ENCODE assay signal across 23 mouse cellular contexts in the genomic region with DNA sequence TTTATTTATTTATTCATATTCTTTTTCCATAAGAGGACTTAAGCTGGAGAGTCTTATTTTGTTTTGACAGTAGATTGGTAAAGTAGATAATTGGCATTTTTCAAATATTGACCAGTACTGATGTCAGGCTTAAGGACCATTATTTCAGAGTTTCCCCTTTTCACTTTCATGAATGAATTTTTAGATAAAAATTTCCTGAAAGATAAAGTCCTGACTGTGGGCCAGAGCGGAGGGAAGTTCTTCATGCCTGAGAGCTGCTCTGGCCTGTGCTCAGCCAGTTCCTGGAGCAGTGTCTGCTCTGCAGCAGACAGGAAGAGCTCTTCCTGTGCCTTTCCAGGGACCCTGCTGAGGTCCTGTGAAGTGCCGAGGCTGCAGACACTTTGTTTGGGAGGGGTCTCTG. TPM values are rescaled to one million over a fixed set of nuclear protein-coding genes. Genes with fewer than 3 reads are reported as not detected.
A peak's percentile ranks its signal among the peaks of the same experiment; 100 is the strongest.
DNase-seq lines count a peak whose midpoint lies in the region; ATAC-seq and TF ChIP-seq lines count a peak whose summit lies in the region.
"Had no signal": no experiment of that assay in that cellular context is flagged by ENCODE, and none has a peak within 500 bp of the region (broad histone marks: within the 10 kb centered on the region; RNA-seq: fewer than 3 reads in every experiment).

No protein-coding gene starts in this region.

- TF ChIP-seq EP300 in heart, adult 2 months (IDR thresholded peaks at IDR 0.05; ENCODE audit: insufficient read depth, low read depth, low read length): no peak

- H3K27ac ChIP-seq in heart, embryonic 12.5 days (ENCODE audit: poor library complexity, severe bottlenecking): no peak overlapping the region
- H3K27ac ChIP-seq in heart, adult 2 months: no peak overlapping the region
- no peak overlapping the region for H3K27ac ChIP-seq in heart, embryonic 14.5 days (replicated peaks in 1 of 2; ENCODE audit: control insufficient read depth in 1 of 2, insufficient read depth in 1 of 2, low read depth in 2 of 2, low read length in 2 of 2)
- H3K27ac ChIP-seq: embryonic facial prominence, embryonic 13.5 days; embryonic facial prominence, embryonic 15.5 days; forebrain, embryonic 10.5 days; forebrain, embryonic 12.5 days had no signal

- TF ChIP-seq POLR2A in heart, adult 2 months (IDR thresholded peaks at IDR 0.05; ENCODE audit: insufficient read depth, low read depth, low read length): no peak

- no peak for DNase-seq in heart, adult 2 months
- no peak for DNase-seq in heart, postnatal 4 days
- DNase-seq in cerebellum, postnatal 4 days (ENCODE audit: low spot score in 2 of 2): no peak
- DNase-seq: adrenal gland, adult 8-10 months; adrenal gland, postnatal 14 days; adrenal gland, postnatal 36 days; cerebellum, adult 11-12 months; cerebellum, adult 2 months; cerebellum, adult 9-10 months; cerebellum, postnatal 10 days; cerebellum, postnatal 25 days; embryo, embryonic 11 days had no signal

- no peaks in the 10 kb centered on the region for H3K79me2 ChIP-seq in heart, adult 2 months (replicated peaks; ENCODE audit: control insufficient read depth, insufficient read depth, low read length)

- no peak overlapping the region for H3K9ac ChIP-seq in heart, embryonic 12.5 days
- H3K9ac ChIP-seq in heart, adult 2 months (ENCODE audit: low read depth, low read length): no peak overlapping the region
- no peak overlapping the region for H3K9ac ChIP-seq in heart, embryonic 14.5 days (ENCODE audit: low read length)
- H3K9ac ChIP-seq: embryonic facial prominence, embryonic 13.5 days; embryonic facial prominence, embryonic 15.5 days; forebrain, embryonic 12.5 days had no signal

- H3K27me3 ChIP-seq in heart, embryonic 12.5 days (replicated peaks): no peaks in the 10 kb centered on the region
- no peaks in the 10 kb centered on the region for H3K27me3 ChIP-seq in heart, adult 2 months (ENCODE audit: control insufficient read depth, insufficient read depth, low read length)
- no peaks in the 10 kb centered on the region for H3K27me3 ChIP-seq in heart, embryonic 14.5 days (ENCODE audit: control insufficient read depth, insufficient read depth, low read length)
- H3K27me3 ChIP-seq: embryonic facial prominence, embryonic 13.5 days; embryonic facial prominence, embryonic 15.5 days; forebrain, embryonic 12.5 days; Patski had no signal

- H3K9me3 ChIP-seq in heart, embryonic 12.5 days (replicated peaks): no peaks in the 10 kb centered on the region
- H3K9me3 ChIP-seq in heart, embryonic 14.5 days (ENCODE audit: control insufficient read depth, low read length): no peaks in the 10 kb centered on the region
- H3K9me3 ChIP-seq: embryonic facial prominence, embryonic 13.5 days; embryonic facial prominence, embryonic 15.5 days; forebrain, embryonic 10.5 days; forebrain, embryonic 12.5 days had no signal

- H3K4me3 ChIP-seq in heart, embryonic 12.5 days: no peak overlapping the region
- H3K4me3 ChIP-seq in heart, adult 2 months: no peak overlapping the region
- no peak overlapping the region for H3K4me3 ChIP-seq in heart, embryonic 14.5 days (ENCODE audit: control insufficient read depth in 1 of 2, insufficient read depth in 1 of 2, low read depth in 1 of 2, low read length in 2 of 2)
- H3K4me3 ChIP-seq: embryonic facial prominence, embryonic 13.5 days; embryonic facial prominence, embryonic 15.5 days; erythroblast, embryonic 14.5 days; forebrain, embryonic 10.5 days; forebrain, embryonic 12.5 days had no signal

- intact Hi-C loops in heart, adult 2 months (cut with DNase I): no loop called here

- ATAC-seq in heart, embryonic 12.5 days (ENCODE audit: insufficient number of reproducible peaks, low FRiP score): peak; percentile 23; the same call in 1 of the 2 replicates
- ATAC-seq in heart, embryonic 14.5 days (ENCODE audit: insufficient number of reproducible peaks, insufficient read depth, low FRiP score, low read depth): peak; percentile 58; the same call in 1 of the 2 replicates
- ATAC-seq: activated CD4-positive, CD25-positive, alpha-beta regulatory T cell, adult 4 months; forebrain, embryonic 14.5 days; forebrain, embryonic 16.5 days; Patski had no signal

- H3K36me3 ChIP-seq in heart, embryonic 12.5 days: peaks cover 52% of the 10 kb centered on the region
- no peaks in the 10 kb centered on the region for H3K36me3 ChIP-seq in heart, adult 2 months (ENCODE audit: control insufficient read depth, insufficient read depth, low read length)
- H3K36me3 ChIP-seq in heart, embryonic 14.5 days (ENCODE audit: control insufficient read depth, insufficient read depth, low read length): peaks cover 52% of the 10 kb centered on the region

- no peak for TF ChIP-seq CTCF in heart, adult 2 months (IDR thresholded peaks at IDR 0.05)

- no peak overlapping the region for H3K4me2 ChIP-seq in heart, embryonic 12.5 days
- no peak overlapping the region for H3K4me2 ChIP-seq in heart, embryonic 14.5 days (ENCODE audit: low read length)
- H3K4me2 ChIP-seq: embryonic facial prominence, embryonic 13.5 days; embryonic facial prominence, embryonic 15.5 days; forebrain, embryonic 12.5 days had no signal

- 56% methylated on average over 2 of the region's 2 CpGs for WGBS in heart, embryonic 12.5 days
- WGBS in heart, adult 2 months: 46% methylated on average over 2 of the region's 2 CpGs
- WGBS in heart, embryonic 14.5 days: 51% methylated on average over 2 of the region's 2 CpGs

- H3K4me1 ChIP-seq in heart, embryonic 12.5 days (replicated peaks): no peaks in the 10 kb centered on the region
- no peaks in the 10 kb centered on the region for H3K4me1 ChIP-seq in heart, adult 2 months (ENCODE audit: control insufficient read depth, insufficient read depth, low read length)
- no peaks in the 10 kb centered on the region for H3K4me1 ChIP-seq in heart, embryonic 14.5 days (ENCODE audit: control insufficient read depth in 2 of 2, insufficient read depth in 2 of 2, low read length in 2 of 2)
- H3K4me1 ChIP-seq: forebrain, embryonic 10.5 days; forebrain, embryonic 12.5 days had no signal

RNA-seq across cellular contexts. Expression of a gene that starts 16.8 kb away (rescaled TPM):
- polyA plus RNA-seq in heart, embryonic 12.5 days (2016; fragmentation: Nextera tagmentation; extraction: Ambion mirVana): 11.0 and 12.3 TPM in 2 replicates
- 10 to 100 TPM; 17.9 to 19.4 TPM for total RNA-seq in heart, adult 2 months (2021)
- 8.1 and 13.1 TPM in 2 replicates for polyA plus RNA-seq in heart, adult 2 months (2012; rRNA removed)
- polyA plus RNA-seq in heart, embryonic 14.5 days (2014; fragmentation: Nextera tagmentation; extraction: Ambion mirVana): 5.7 and 7.5 TPM in 2 replicates
- total RNA-seq in heart, postnatal 4 days (2021): 10 to 100 TPM; 17.5 to 18.2 TPM
